Comparison of ENCODE assay signal across 17 mouse cellular contexts in genomic region chr6:100644631-100645030, GRCm38 (mm10). TPM values are rescaled to one million over a fixed set of nuclear protein-coding genes. Genes with fewer than 3 reads are reported as not detected.
DNase-seq lines count a peak whose midpoint lies in the region; ATAC-seq and TF ChIP-seq lines count a peak whose summit lies in the region.
"Had no signal": no experiment of that assay in that cellular context is flagged by ENCODE, and none has a peak within 500 bp of the region (broad histone marks: within the 10 kb centered on the region; RNA-seq: fewer than 3 reads in every experiment).

No protein-coding gene starts in this region.

- WGBS in lung, embryonic 14.5 days: 77% methylated on average over 15 of the region's 15 CpGs

- H3K9ac ChIP-seq in lung, embryonic 14.5 days: no peak overlapping the region
- H3K9ac ChIP-seq: embryonic facial prominence, embryonic 13.5 days; heart, embryonic 13.5 days; liver, embryonic 12.5 days; midbrain, embryonic 13.5 days had no signal

- H3K36me3 ChIP-seq in lung, embryonic 14.5 days (ENCODE audit: insufficient read depth): 0 out of 2 replicates have a peak, but pooled peaks cover 2% of the 10 kb centered on the region
- H3K36me3 ChIP-seq: midbrain, embryonic 13.5 days had no signal

- H3K27me3 ChIP-seq in lung, embryonic 14.5 days (ENCODE audit: insufficient read depth, low read length): no peaks in the 10 kb centered on the region
- H3K27me3 ChIP-seq: embryonic facial prominence, embryonic 13.5 days; heart, embryonic 13.5 days; liver, embryonic 12.5 days; midbrain, embryonic 13.5 days had no signal

- no peak for ATAC-seq in lung, embryonic 14.5 days (ENCODE audit: insufficient read depth)
- ATAC-seq: liver, embryonic 12.5 days; midbrain, embryonic 13.5 days had no signal

- no peaks in the 10 kb centered on the region for H3K4me1 ChIP-seq in lung, embryonic 14.5 days (ENCODE audit: insufficient read depth)
- H3K4me1 ChIP-seq: liver, embryonic 12.5 days had no signal

- no peak overlapping the region for H3K4me2 ChIP-seq in lung, embryonic 14.5 days
- H3K4me2 ChIP-seq: embryonic facial prominence, embryonic 13.5 days; liver, embryonic 12.5 days; midbrain, embryonic 13.5 days had no signal

- TF ChIP-seq CTCF in lung, embryonic 14.5 days (IDR thresholded peaks at IDR 0.05; ENCODE audit: low read depth): no peak

- no peak overlapping the region for H3K27ac ChIP-seq in lung, embryonic 14.5 days (ENCODE audit: low read depth)
- H3K27ac ChIP-seq: embryonic facial prominence, embryonic 13.5 days; heart, embryonic 13.5 days; liver, embryonic 12.5 days; macrophage; midbrain, embryonic 13.5 days had no signal

- peak; percentile 43 to 51 for DNase-seq in cerebellum, postnatal 10 days
- no peak for DNase-seq in cerebellum, adult 11-12 months
- peak; percentile 20 to 27 for DNase-seq in heart, adult 18-20 months
- DNase-seq in heart, postnatal 25 days (ENCODE audit: low spot score): no peak
- peak; percentile 16 for DNase-seq in lung, embryonic 14.5 days
- no peak for DNase-seq in lung, postnatal 25 days (ENCODE audit: low spot score)
- peak; percentile 3 for DNase-seq in adrenal gland, postnatal 25 days
- no peak for DNase-seq in urinary bladder, postnatal 25 days (ENCODE audit: low spot score)
- DNase-seq: kidney, adult 9 months; kidney, postnatal 36 days; layer of hippocampus, adult 9-11 months had no signal

- no peaks in the 10 kb centered on the region for H3K9me3 ChIP-seq in lung, embryonic 14.5 days (ENCODE audit: low read depth, low read length)
- H3K9me3 ChIP-seq: embryonic facial prominence, embryonic 13.5 days; heart, embryonic 13.5 days; liver, embryonic 12.5 days; midbrain, embryonic 13.5 days had no signal

- no peak overlapping the region for H3K4me3 ChIP-seq in lung, embryonic 14.5 days (ENCODE audit: low read depth, low read length)
- H3K4me3 ChIP-seq: embryonic facial prominence, embryonic 13.5 days; heart, embryonic 13.5 days; liver, embryonic 12.5 days; midbrain, embryonic 13.5 days had no signal

- intact Hi-C loops in heart, postnatal 25 days (cut with DNase I): loop anchor here (5.0 to 10.0 kb wide), 2 partner anchors 37 to 480 kb away; no protein-coding TSS in a partner anchor

RNA-seq across cellular contexts. Expression of gene Shq1, which starts 26.3 kb away (rescaled TPM):
- total RNA-seq in heart, adult 18-20 months (2021): 1 to 10 TPM; 3.3 to 4.5 TPM
- total RNA-seq in heart, postnatal 25 days (2021): 1 to 10 TPM; 2.8 to 3.2 TPM
- 15.9 and 17.7 TPM in 2 replicates for polyA plus RNA-seq in lung, embryonic 14.5 days (2014; fragmentation: Nextera tagmentation; extraction: Ambion mirVana)
- 8.7 and 9.1 TPM in 2 replicates for total RNA-seq in adrenal gland, postnatal 25 days (2021)

RNA-seq across cellular contexts. Expression of gene Gxylt2, which starts 59.9 kb away (rescaled TPM):
- 1 to 10 TPM; 1.8 to 2.1 TPM for total RNA-seq in heart, adult 18-20 months (2021)
- 1 to 10 TPM; 3.5 to 4.7 TPM for total RNA-seq in heart, postnatal 25 days (2021)
- 4.4 and 6.0 TPM in 2 replicates for polyA plus RNA-seq in lung, embryonic 14.5 days (2014; fragmentation: Nextera tagmentation; extraction: Ambion mirVana)
- total RNA-seq in adrenal gland, postnatal 25 days (2021): 0.48 and 0.73 TPM in 2 replicates
- total RNA-seq: neutrophil, adult 5-6 weeks had no signal
- polyA plus RNA-seq: macrophage had no signal

Comparison
In these comparisons a context has a peak if more than half of its experiments do, and no peak if none do; other contexts are left out.
1. DNase-seq: peak in cerebellum, postnatal 10 days (2 of 2), heart, adult 18-20 months (2 of 2), lung, embryonic 14.5 days (single experiment) and adrenal gland, postnatal 25 days (single experiment); none in cerebellum, adult 11-12 months (single experiment), heart, postnatal 25 days (single experiment), lung, postnatal 25 days (single experiment) and urinary bladder, postnatal 25 days (single experiment).